Mouse (Mus musculus) liver, embryonic 11.5 days (tissue): ENCODE results near the gene Swap70. TPM values are rescaled to one million over a fixed set of nuclear protein-coding genes. Genes with fewer than 3 reads are reported as not detected.

ENCODE experiments used
- ATAC-seq: fragments of 200-750 bp; cut with Nextera tagmentation; replicated peaks from 2 replicates; pipeline ENCODE4 v1.8.0; 2017; ENCODE audit warnings: moderate number of reproducible peaks, mild to moderate bottlenecking, moderate TSS enrichment, moderate library complexity; ENCODE audit not compliant: low FRiP score
- DNase-seq: peaks from one replicate; pipeline ENCODE4 v3.0.0-alpha.2; 2017; ENCODE audit warnings: low spot score
- H3K27ac ChIP-seq: fragments of 300-500 bp; sonication (generic); 2 replicates; pipeline ENCODE4 v1.5.1; 2014; ENCODE audit warnings: mild to moderate bottlenecking, low read depth, low read length, control low read depth
- H3K27me3 ChIP-seq: fragments of 300-500 bp; sonication (generic); replicated peaks from 2 replicates; pipeline ENCODE4 v1.6.1; 2014; ENCODE audit warnings: low read length, mixed read lengths; ENCODE audit not compliant: control insufficient read depth, insufficient read depth
- H3K36me3 ChIP-seq: fragments of 300-500 bp; sonication (generic); 2 replicates; pipeline ENCODE4 v1.6.1; 2014; ENCODE audit warnings: mild to moderate bottlenecking, low read length, moderate library complexity, mixed read lengths; ENCODE audit not compliant: control insufficient read depth, insufficient read depth
- H3K4me1 ChIP-seq: fragments of 300-500 bp; sonication (generic); replicated peaks from 2 replicates; pipeline ENCODE4 v1.6.1; 2014; ENCODE audit warnings: low read length, mixed read lengths; ENCODE audit not compliant: control insufficient read depth, insufficient read depth
- H3K4me2 ChIP-seq: fragments of 300-500 bp; sonication (generic); 2 replicates; pipeline ENCODE4 v1.6.1; 2014; ENCODE audit warnings: mild to moderate bottlenecking, control low read depth, moderate library complexity
- H3K4me3 ChIP-seq: fragments of 300-500 bp; sonication (generic); 2 replicates; pipeline ENCODE4 v1.5.1; 2014; ENCODE audit warnings: low read depth, low read length, control low read depth
- H3K9ac ChIP-seq: fragments of 300-500 bp; sonication (generic); 2 replicates; pipeline ENCODE4 v1.6.1; 2014; ENCODE audit warnings: low read depth, low read length, control low read depth
- H3K9me3 ChIP-seq: fragments of 300-500 bp; sonication (generic); 2 replicates; pipeline ENCODE4 v1.6.1; 2016; ENCODE audit warnings: low read length, inconsistent platforms, mixed read lengths; ENCODE audit not compliant: control insufficient read depth
- WGBS: fragments of 180-500 bp; shearing (Covaris S2); extraction: QIAGEN DNeasy Blood & Tissue Kit; methylation state at CpG from one replicate; pipeline ENCODE4 v1.1.7; 2014; 5-methylcytosine and 5-hydroxymethylcytosine counted together
- polyA plus RNA-seq: library from polyadenylated mRNA; unstranded; fragments of >200 nt; fragmentation: Nextera tagmentation; extraction: Ambion mirVana; gene quantifications from 2 replicates; pipeline ENCODE4 v1.2.1, GENCODE M21; 2014

The Swap70 gene
- polyA plus RNA-seq, 1 experiment from 2014 or later = 19.6 TPM

GRCm38 (mm10) chr7:110270455-110270854, 48.9 kb downstream of the Swap70 start:
- no peak for ATAC-seq
- no peak overlapping the region for H3K4me3 ChIP-seq
- no peak for DNase-seq
- peaks cover 14% of the 10 kb centered on the region; the same call in 1 of the 2 replicates for H3K36me3 ChIP-seq
- 59% methylated on average over 7 of the region's 7 CpGs for WGBS
- no peak overlapping the region for H3K9ac ChIP-seq
- no peaks in the 10 kb centered on the region for H3K9me3 ChIP-seq
- no peak overlapping the region for H3K27ac ChIP-seq
- no peaks in the 10 kb centered on the region for H3K27me3 ChIP-seq
- H3K4me1 ChIP-seq = peaks cover 4% of the 10 kb centered on the region
- no peak overlapping the region for H3K4me2 ChIP-seq

- Histone ChIP-seq H3K9ac (no peak overlapping the region), H3K4me1 (peaks cover 4% of the 10 kb centered on the region), H3K27me3 (no peaks in the 10 kb centered on the region), H3K4me2 (no peak overlapping the region), H3K27ac (0 out of 2 replicates have a peak overlapping the region, but pooled peaks have one; percentile 9), H3K9me3 (no peaks in the 10 kb centered on the region), H3K4me3 (no peak overlapping the region), H3K36me3 (peaks cover 14% of the 10 kb centered on the region; the same call in 1 of the 2 replicates)
- DNase-seq (no peak), ATAC-seq (no peak)
- WGBS = 64% methylated on average over 9 of the region's 9 CpGs
Observed at GRCm38 (mm10) chr7:110271814-110272213, 50.3 kb downstream of the Swap70 start.

- Histone ChIP-seq H3K27me3 (no peaks in the 10 kb centered on the region), H3K9me3 (no peaks in the 10 kb centered on the region), H3K4me3 (no peak overlapping the region), H3K9ac (no peak overlapping the region), H3K4me2 (no peak overlapping the region), H3K27ac (peak overlapping the region; percentile 9; the same call in 1 of the 2 replicates), H3K4me1 (peaks cover 4% of the 10 kb centered on the region), H3K36me3 (peaks cover 14% of the 10 kb centered on the region; the same call in 1 of the 2 replicates)
- ATAC-seq (no peak), DNase-seq (no peak)
- WGBS = 71% methylated on average over 4 of the region's 4 CpGs
Observed at GRCm38 (mm10) chr7:110272434-110272833, 50.9 kb downstream of the Swap70 start.

GRCm38 (mm10) chr7:110277734-110278245, 56.3 kb downstream of the Swap70 start:
- Histone ChIP-seq H3K9ac (no peak overlapping the region), H3K4me3 (no peak overlapping the region), H3K9me3 (no peaks in the 10 kb centered on the region), H3K4me1 (no peaks in the 10 kb centered on the region), H3K36me3 (peaks cover 23% of the 10 kb centered on the region), H3K4me2 (no peak overlapping the region), H3K27me3 (no peaks in the 10 kb centered on the region), H3K27ac (no peak overlapping the region)
- DNase-seq (no peak), ATAC-seq (no peak)
- WGBS = 87% methylated on average over 5 of the region's 5 CpGs

- Histone ChIP-seq H3K36me3 (peaks cover 20% of the 10 kb centered on the region), H3K27me3 (no peaks in the 10 kb centered on the region), H3K4me2 (no peak overlapping the region), H3K4me3 (no peak overlapping the region), H3K4me1 (no peaks in the 10 kb centered on the region), H3K9ac (no peak overlapping the region), H3K27ac (no peak overlapping the region), H3K9me3 (no peaks in the 10 kb centered on the region)
- ATAC-seq (no peak), DNase-seq (no peak)
- WGBS = 89% methylated on average over 4 of the region's 4 CpGs
Observed at GRCm38 (mm10) chr7:110279183-110279582, 57.7 kb downstream of the Swap70 start.

- H3K9ac ChIP-seq = no peak overlapping the region
- 87% methylated on average over 11 of the region's 11 CpGs for WGBS
- no peaks in the 10 kb centered on the region for H3K9me3 ChIP-seq
- no peak overlapping the region for H3K4me3 ChIP-seq
- H3K27me3 ChIP-seq = no peaks in the 10 kb centered on the region
- no peak overlapping the region for H3K4me2 ChIP-seq
- peaks cover 18% of the 10 kb centered on the region for H3K36me3 ChIP-seq
- ATAC-seq (no peak), DNase-seq (no peak)
- no peaks in the 10 kb centered on the region for H3K4me1 ChIP-seq
- no peak overlapping the region for H3K27ac ChIP-seq
Observed at GRCm38 (mm10) chr7:110281435-110282256, 60.1 kb downstream of the Swap70 start.

- no peak overlapping the region for H3K4me3 ChIP-seq
- no peak overlapping the region for H3K4me2 ChIP-seq
- peaks cover 18% of the 10 kb centered on the region for H3K36me3 ChIP-seq
- H3K4me1 ChIP-seq = peaks cover 7% of the 10 kb centered on the region
- H3K27ac ChIP-seq = no peak overlapping the region
- ATAC-seq = no peak
- DNase-seq = no peak
- H3K9me3 ChIP-seq = no peaks in the 10 kb centered on the region
- no peak overlapping the region for H3K9ac ChIP-seq
- WGBS = 83% methylated on average over 11 of the region's 11 CpGs
- H3K27me3 ChIP-seq = no peaks in the 10 kb centered on the region
Observed at GRCm38 (mm10) chr7:110282797-110283196, 61.3 kb downstream of the Swap70 start.

GRCm38 (mm10) chr7:110283484-110284275, 62.2 kb downstream of the Swap70 start:
- DNase-seq (no peak), ATAC-seq (no peak)
- no peaks in the 10 kb centered on the region for H3K9me3 ChIP-seq
- peaks cover 7% of the 10 kb centered on the region for H3K4me1 ChIP-seq
- H3K4me2 ChIP-seq = no peak overlapping the region
- H3K27me3 ChIP-seq = no peaks in the 10 kb centered on the region
- 80% methylated on average over 6 of the region's 6 CpGs for WGBS
- H3K4me3 ChIP-seq = no peak overlapping the region
- H3K27ac ChIP-seq = no peak overlapping the region
- no peak overlapping the region for H3K9ac ChIP-seq
- H3K36me3 ChIP-seq = peaks cover 18% of the 10 kb centered on the region
